Mouse (Mus musculus) hindbrain, embryonic 14.5 days (tissue): ENCODE measurements around the gene Auts2. TPM values are rescaled to one million over a fixed set of nuclear protein-coding genes. Genes with fewer than 3 reads are reported as not detected.

Experiments used
- ATAC-seq: fragments of 200-750 bp; cut with Nextera tagmentation; 2 replicates; pipeline ENCODE4 v1.8.0; 2017; ENCODE audit warnings: moderate number of reproducible peaks, mild to moderate bottlenecking, moderate TSS enrichment, moderate library complexity; ENCODE audit not compliant: low FRiP score
- DNase-seq: peaks from one replicate; pipeline ENCODE4 v3.0.0-alpha.2; 2015; ENCODE audit warnings: low spot score
- H3K27ac ChIP-seq: fragments of 300-500 bp; sonication (generic); 2 replicates; pipeline ENCODE4 v1.5.1; 2014; ENCODE audit warnings: mild to moderate bottlenecking, moderate library complexity
- H3K27me3 ChIP-seq: fragments of 300-500 bp; sonication (generic); 2 replicates; pipeline ENCODE4 v1.6.1; 2014; ENCODE audit warnings: mild to moderate bottlenecking, low read length, mixed read lengths; ENCODE audit not compliant: control insufficient read depth, insufficient read depth
- H3K36me3 ChIP-seq: fragments of 300-500 bp; sonication (generic); replicated peaks from 2 replicates; pipeline ENCODE4 v1.6.1; 2014; ENCODE audit not compliant: control insufficient read depth, insufficient read depth
- H3K4me1 ChIP-seq: fragments of 300-500 bp; sonication (generic); replicated peaks from 2 replicates; pipeline ENCODE4 v1.6.1; 2014; ENCODE audit warnings: antibody characterized with exemption, low read length, mixed read lengths; ENCODE audit not compliant: control insufficient read depth, insufficient read depth
- H3K4me2 ChIP-seq: fragments of 300-500 bp; sonication (generic); replicated peaks from 2 replicates; pipeline ENCODE4 v1.6.1; 2014; ENCODE audit warnings: mild to moderate bottlenecking, moderate library complexity
- H3K4me3 ChIP-seq: fragments of 300-500 bp; sonication (generic); replicated peaks from 2 replicates; pipeline ENCODE4 v1.5.1; 2014; ENCODE audit warnings: mild to moderate bottlenecking, low read length
- H3K9ac ChIP-seq: fragments of 300-500 bp; sonication (generic); 2 replicates; pipeline ENCODE4 v1.6.1; 2014
- H3K9me3 ChIP-seq: fragments of 300-500 bp; sonication (generic); 2 replicates; pipeline ENCODE4 v1.6.1; 2016; ENCODE audit warnings: low read length; ENCODE audit not compliant: control insufficient read depth
- WGBS: fragments of 180-500 bp; shearing (Covaris S2); extraction: QIAGEN DNeasy Blood & Tissue Kit; methylation state at CpG from one replicate; pipeline ENCODE4 v1.1.7; 2014; 5-methylcytosine and 5-hydroxymethylcytosine counted together
- polyA plus RNA-seq: library from polyadenylated mRNA; unstranded; fragments of >200 nt; fragmentation: Nextera tagmentation; extraction: Ambion mirVana; gene quantifications from 2 replicates; pipeline ENCODE4 v1.2.1, GENCODE M21; 2014

Auts2 gene
- polyA plus RNA-seq, 1 experiment from 2014 or later, result 61.8 TPM

DNA sequence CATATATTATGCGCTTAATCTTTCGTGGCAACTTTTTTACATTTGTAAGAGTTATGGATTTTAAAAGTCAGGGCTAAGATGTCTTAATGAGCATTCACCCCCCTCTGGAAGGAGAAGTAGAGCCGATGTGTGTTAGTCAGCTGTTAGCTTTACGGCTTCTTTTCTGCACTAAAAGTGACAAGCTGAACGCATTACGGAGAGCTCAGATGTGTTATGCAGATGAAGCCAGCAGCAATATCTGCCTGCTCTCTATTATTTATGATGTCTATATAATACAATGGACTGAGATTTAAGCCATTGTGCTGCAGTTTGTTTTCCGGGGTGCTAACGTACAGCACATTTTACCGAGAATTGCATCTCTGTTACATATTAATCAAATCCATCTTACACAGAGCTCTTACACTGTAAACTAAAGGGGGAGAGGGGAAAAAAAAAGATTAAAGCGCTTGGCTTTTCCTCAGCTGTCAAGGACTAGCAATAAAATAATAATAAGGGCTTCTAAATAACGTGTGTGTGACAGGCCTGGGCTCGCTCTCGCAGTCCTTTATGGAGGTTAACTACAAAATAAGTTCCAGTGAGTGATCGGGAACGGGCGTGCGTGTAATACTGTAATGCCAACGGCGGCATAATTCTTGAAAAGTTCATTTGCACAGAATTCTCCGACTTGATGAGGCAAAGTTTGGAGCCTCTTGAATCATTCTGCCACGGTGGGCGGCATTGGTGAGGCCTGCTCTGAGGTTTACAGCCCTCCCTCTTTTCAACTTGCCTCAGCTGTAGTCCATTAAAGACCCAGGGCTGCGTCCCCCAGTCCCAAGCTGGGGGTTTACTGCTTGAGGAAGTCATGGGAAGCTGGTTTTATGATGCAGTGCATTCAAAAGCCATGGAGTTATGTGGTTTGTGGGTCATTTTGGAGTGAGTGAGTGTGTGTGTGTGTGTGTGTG is 961.8 kb downstream of the Auts2 start:
- no peak overlapping the region for H3K9ac ChIP-seq
- no peaks in the 10 kb centered on the region for H3K9me3 ChIP-seq
- no peak for DNase-seq
- no peak overlapping the region for H3K4me3 ChIP-seq
- 38% methylated on average over 23 of the region's 23 CpGs for WGBS
- ATAC-seq, result no peak
- H3K4me1 ChIP-seq, result peaks cover 36% of the 10 kb centered on the region
- no peaks in the 10 kb centered on the region for H3K36me3 ChIP-seq
- no peak overlapping the region; the same call in 1 of the 2 replicates for H3K4me2 ChIP-seq
- no peak overlapping the region for H3K27ac ChIP-seq
- no peaks in the 10 kb centered on the region for H3K27me3 ChIP-seq

DNA sequence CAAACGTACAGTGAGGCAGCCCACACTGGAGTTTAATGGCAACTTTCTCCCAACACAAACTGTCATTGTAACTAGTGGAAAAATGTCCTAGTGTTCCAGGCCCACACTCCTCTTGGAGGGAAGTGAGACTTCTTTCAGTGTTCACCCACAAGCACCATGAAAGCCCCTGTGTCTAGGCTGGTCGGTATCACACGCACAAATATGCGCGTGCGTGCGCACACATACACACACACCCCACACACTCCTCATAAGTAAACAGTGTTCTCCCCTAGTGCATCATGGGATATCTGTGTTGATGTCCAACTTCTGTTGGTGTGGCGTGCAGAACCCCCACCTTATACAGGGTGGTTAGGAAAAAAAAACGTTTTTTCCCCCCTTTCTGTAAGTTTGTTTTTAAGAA is 964.4 kb downstream of the Auts2 start:
- H3K4me1 ChIP-seq, result peaks cover 34% of the 10 kb centered on the region
- H3K4me2 ChIP-seq, result no peak overlapping the region
- 89% methylated on average over 9 of the region's 9 CpGs for WGBS
- no peak overlapping the region for H3K4me3 ChIP-seq
- no peak for ATAC-seq
- H3K36me3 ChIP-seq, result no peaks in the 10 kb centered on the region
- H3K9me3 ChIP-seq, result no peaks in the 10 kb centered on the region
- H3K27ac ChIP-seq, result no peak overlapping the region
- H3K27me3 ChIP-seq, result no peaks in the 10 kb centered on the region
- H3K9ac ChIP-seq, result no peak overlapping the region
- no peak for DNase-seq

DNA sequence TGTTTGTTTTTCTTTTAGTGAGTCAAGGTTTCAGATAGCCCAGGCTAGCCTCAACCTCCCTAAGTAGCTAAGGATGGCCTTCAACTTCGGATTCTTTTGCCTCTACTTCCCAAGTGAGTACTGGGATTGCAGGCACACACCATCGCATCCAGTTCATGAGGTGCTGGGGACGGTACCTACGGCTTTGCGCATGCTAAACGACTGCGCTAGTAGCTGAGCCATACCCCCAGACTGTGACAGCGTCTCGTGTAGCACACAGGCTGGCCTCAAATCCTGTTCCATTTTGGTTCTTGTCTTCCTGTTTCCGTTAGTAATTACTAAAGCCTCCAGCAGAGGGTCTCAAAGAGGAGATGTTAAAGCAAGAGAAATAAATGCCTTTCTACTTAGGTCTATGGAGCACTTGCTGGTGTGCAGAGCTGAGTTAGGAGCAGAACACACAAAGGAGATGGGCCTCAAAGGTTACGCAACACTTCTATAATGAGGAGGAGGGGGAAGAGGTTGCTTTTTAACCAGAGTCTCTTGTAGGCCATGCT is 967.3 kb downstream of the Auts2 start:
- peaks cover 30% of the 10 kb centered on the region for H3K4me1 ChIP-seq
- peak; percentile 64 for DNase-seq
- no peak for ATAC-seq
- H3K9me3 ChIP-seq, result no peaks in the 10 kb centered on the region
- H3K4me3 ChIP-seq, result no peak overlapping the region
- no peaks in the 10 kb centered on the region for H3K36me3 ChIP-seq
- no peaks in the 10 kb centered on the region for H3K27me3 ChIP-seq
- no peak overlapping the region for H3K9ac ChIP-seq
- no peak overlapping the region for H3K4me2 ChIP-seq
- H3K27ac ChIP-seq, result peak overlapping the region; percentile 71
- 47% methylated on average over 11 of the region's 11 CpGs for WGBS

DNA sequence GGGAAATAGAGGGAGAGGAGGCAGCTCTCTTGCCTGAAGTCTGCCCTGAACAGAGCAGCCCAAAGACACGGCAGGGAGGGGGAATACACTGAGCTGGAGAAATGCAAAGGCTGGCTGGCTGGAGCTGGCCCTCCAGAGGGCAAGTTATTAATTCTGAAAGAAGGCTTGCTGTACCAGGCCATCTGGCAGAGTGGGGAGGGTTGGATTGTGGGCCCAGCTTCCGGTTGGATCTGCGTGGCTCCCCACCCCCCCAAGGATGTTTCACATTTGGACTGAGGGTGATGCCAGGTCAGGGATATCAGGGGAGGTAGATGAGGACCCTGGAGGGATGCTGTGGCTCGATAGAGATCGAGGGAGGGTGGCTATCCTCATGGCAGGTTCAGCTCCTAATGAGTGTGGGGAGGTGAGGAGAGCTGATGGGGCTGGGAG is 968.0 kb downstream of the Auts2 start:
- Histone ChIP-seq H3K27me3 (no peaks in the 10 kb centered on the region), H3K4me1 (peaks cover 30% of the 10 kb centered on the region), H3K9ac (no peak overlapping the region), H3K4me3 (no peak overlapping the region), H3K27ac (peak overlapping the region; percentile 71), H3K9me3 (no peaks in the 10 kb centered on the region), H3K4me2 (peak overlapping the region; percentile 23; the same call in 1 of the 2 replicates), H3K36me3 (no peaks in the 10 kb centered on the region)
- ATAC-seq (peak; percentile 79), DNase-seq (peak; percentile 38)
- 19% methylated on average over 5 of the region's 5 CpGs for WGBS

DNA sequence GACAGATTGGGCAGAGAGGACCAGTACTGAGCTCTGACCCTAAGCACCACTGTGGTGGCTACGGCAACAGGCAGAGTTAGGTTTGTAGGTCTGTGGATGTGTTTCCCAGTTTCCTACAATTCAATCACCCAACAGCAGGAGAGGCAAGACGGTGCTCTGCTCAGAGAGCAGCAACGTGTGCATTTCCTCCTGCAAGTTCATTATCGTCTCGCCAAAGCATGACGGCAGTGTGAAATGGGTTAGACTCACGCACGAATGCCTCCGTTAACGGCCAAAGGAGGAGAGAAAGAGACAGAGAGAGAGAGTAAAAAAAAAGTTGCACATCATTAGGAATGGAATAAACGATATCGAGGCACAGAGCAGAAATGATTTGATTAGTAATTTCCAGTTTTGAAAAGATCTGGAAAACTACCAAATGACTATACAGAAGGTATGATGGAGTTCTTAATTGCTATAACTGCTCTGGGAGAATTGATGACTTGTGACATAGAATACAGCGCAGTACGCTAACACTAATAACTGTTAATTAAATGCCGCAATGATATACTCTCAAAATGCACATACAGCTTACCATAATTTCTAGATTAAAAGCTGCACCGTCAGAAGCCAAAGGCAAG is 968.6 kb downstream of the Auts2 start:
- peaks cover 30% of the 10 kb centered on the region for H3K4me1 ChIP-seq
- peak overlapping the region; percentile 23; the same call in 1 of the 2 replicates for H3K4me2 ChIP-seq
- 21% methylated on average over 16 of the region's 16 CpGs for WGBS
- DNase-seq (peak; percentile 43), ATAC-seq (peak; percentile 52)
- peak overlapping the region; percentile 72 for H3K27ac ChIP-seq
- no peak overlapping the region for H3K9ac ChIP-seq
- H3K27me3 ChIP-seq, result no peaks in the 10 kb centered on the region
- no peaks in the 10 kb centered on the region for H3K36me3 ChIP-seq
- no peak overlapping the region for H3K4me3 ChIP-seq
- no peaks in the 10 kb centered on the region for H3K9me3 ChIP-seq

DNA sequence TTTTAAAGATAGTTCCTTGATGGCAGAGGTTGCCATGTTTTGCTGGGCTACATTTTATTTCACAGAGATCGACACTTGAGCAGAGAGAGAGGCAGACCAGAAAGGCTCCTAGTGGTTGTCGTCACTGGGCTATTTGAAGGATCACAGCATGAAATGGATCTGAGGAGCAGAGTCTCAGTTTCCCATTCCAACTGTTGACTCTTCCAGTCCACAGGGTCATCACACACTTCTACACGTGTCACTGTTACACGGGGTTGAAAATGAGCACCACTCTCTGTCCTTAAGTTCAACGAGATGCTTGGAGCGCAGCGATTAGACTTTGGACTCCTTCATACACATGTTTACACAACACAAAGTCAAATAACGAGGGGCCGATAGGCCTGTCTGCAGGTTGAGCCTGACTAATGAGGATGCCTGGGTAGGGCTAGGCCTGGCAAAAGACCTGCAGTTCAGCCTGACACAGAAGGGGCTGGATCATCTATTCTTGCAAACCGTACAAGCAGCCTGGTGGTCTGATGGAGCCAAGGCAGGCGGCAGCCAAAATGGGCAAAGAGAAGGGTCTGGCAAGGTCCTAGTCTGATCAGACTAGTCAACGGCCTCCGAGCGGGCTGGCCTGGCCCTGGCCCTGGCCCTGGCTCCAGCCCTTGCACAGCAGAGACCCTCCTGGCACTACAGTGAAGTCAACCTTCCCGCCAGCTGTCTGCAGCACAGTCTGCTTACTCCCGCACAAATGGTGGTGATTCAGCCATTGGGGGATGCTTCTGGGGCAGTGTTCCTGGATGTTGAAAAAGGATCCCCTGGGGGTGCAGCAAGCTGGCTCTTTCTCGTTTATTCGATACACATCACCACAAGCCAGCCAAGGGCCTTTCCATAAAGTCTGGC is 969.6 kb downstream of the Auts2 start:
- Histone ChIP-seq H3K27me3 (no peaks in the 10 kb centered on the region), H3K9me3 (no peaks in the 10 kb centered on the region), H3K4me3 (no peak overlapping the region), H3K4me2 (no peak overlapping the region; the same call in 1 of the 2 replicates), H3K27ac (peak overlapping the region; percentile 72), H3K4me1 (peaks cover 30% of the 10 kb centered on the region), H3K36me3 (no peaks in the 10 kb centered on the region), H3K9ac (no peak overlapping the region)
- 66% methylated on average over 18 of the region's 18 CpGs for WGBS
- DNase-seq (no peak), ATAC-seq (peak; percentile 44; the same call in 1 of the 2 replicates)

DNA sequence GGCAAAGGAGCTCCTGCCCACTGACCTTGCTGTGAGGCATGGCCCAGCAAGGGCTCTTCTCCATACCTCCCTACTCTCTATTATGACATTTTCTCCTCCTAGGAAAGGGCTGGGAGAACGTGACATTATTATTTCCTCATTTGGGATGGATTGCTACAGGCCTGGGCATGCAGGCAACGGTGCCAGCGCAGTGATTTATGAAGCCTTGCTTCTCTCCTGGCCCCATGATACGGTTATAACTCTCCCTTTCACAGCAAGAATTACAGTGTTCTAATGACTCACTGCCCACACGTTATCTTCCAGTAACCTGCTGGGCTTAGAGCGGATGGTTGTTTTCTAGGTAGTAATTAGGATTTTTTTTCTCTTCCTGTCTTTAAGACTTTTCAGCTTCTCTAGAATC is 977.1 kb downstream of the Auts2 start:
- Histone ChIP-seq H3K4me2 (no peak overlapping the region), H3K27ac (no peak overlapping the region), H3K9ac (no peak overlapping the region), H3K4me3 (no peak overlapping the region), H3K36me3 (no peaks in the 10 kb centered on the region), H3K9me3 (no peaks in the 10 kb centered on the region), H3K27me3 (no peaks in the 10 kb centered on the region), H3K4me1 (peaks cover 9% of the 10 kb centered on the region)
- ATAC-seq (no peak), DNase-seq (no peak)
- WGBS, result 49% methylated on average over 6 of the region's 6 CpGs

DNA sequence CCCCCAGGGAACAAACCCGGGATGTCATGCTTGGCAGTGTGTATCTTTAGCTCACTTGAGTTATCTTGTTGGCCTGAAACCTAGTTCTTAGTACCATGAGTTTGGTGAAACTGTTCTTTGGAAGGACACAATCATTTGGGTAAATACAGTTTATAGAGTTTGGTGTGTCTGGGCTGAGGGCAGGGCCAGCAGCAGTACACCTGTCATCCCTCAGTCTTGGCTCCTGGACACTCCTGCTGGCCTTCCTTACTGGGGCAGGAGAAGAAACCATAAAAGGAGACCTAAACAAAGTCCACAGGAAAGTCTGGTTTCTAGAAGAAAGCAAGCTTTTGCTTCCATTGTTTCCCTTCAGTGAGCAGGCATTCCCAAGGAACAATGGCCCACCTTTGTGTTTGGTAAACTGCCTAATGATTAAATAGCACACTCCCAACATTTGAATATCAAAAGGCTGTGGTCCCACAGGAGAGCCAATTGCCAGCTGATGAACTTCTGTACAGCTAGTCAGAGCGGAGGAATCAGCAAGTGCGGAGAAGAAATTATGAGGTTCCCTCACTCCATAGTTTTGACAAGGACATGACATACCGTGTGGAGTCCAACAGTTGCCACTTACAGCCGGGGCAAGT is 979.4 kb downstream of the Auts2 start:
- H3K9me3 ChIP-seq, result no peaks in the 10 kb centered on the region
- DNase-seq (no peak), ATAC-seq (no peak)
- H3K36me3 ChIP-seq, result no peaks in the 10 kb centered on the region
- no peak overlapping the region for H3K4me3 ChIP-seq
- H3K27me3 ChIP-seq, result no peaks in the 10 kb centered on the region
- peaks cover 13% of the 10 kb centered on the region for H3K4me1 ChIP-seq
- no peak overlapping the region for H3K9ac ChIP-seq
- H3K27ac ChIP-seq, result no peak overlapping the region
- 69% methylated on average over 5 of the region's 5 CpGs for WGBS
- H3K4me2 ChIP-seq, result no peak overlapping the region
